Mouse (Mus musculus): ENCODE measurements around the gene Clip4. TPM values are rescaled to one million over a fixed set of nuclear protein-coding genes. Genes with fewer than 3 reads are reported as not detected.
A peak's percentile ranks its signal among the peaks of the same experiment; 100 is the strongest.

The Clip4 gene
- total and polyA plus RNA-seq, 3 experiments, result 0.23 TPM; not detected in 2

DNA sequence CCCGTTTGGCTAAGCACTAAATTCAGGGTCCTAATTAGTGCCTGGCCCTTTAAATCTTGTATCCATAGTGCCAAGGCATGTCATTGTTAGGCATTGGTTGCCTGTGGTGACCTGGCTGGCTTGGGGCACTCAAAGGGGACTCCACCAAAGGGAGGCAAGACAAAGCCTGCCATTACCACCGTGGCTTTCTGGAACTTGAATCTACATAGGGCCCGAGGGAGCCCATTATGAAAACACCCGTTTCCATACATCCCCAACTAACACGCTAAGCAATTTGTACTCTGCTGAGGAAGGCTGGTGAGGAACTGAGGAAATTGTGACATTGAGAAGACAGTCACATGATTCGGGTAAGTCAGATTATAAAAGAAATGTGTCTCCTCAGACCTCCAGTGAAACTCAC, 1.3 kb downstream of the Clip4 start:
- peak; percentile 14 for DNase-seq (ENCODE audit: extremely low read depth)
- no peaks in the 10 kb centered on the region for H3K36me3 ChIP-seq (replicated peaks in 1 of 2; ENCODE audit: control insufficient read depth in 1 of 2, insufficient read depth in 1 of 2, low read length in 1 of 2)
- H3K4me1 ChIP-seq (ENCODE audit: control insufficient read depth in 1 of 2, insufficient read depth in 2 of 2), result peaks cover 2 to 21% of the 10 kb centered on the region in 2 experiments; a peak in 3 of 4 replicates
- H3K4me3 ChIP-seq (replicated peaks in 1 of 3; ENCODE audit: low read depth in 2 of 3, low read length in 2 of 3, poor library complexity in 1 of 3), result no peak overlapping the region
- TF ChIP-seq E2F4 (IDR thresholded peaks at IDR 0.05; ENCODE audit: insufficient replicate concordance, low read depth, low read length) (no peak), MAX (IDR thresholded peaks at IDR 0.05; ENCODE audit: low read length) (no peak), EP300 (IDR thresholded peaks at IDR 0.05; ENCODE audit: low read length) (no peak), USF1 (IDR thresholded peaks at IDR 0.05; ENCODE audit: low read depth, low read length) (no peak)
- H3K79me2 ChIP-seq (replicated peaks; ENCODE audit: control insufficient read depth, extremely low read depth, insufficient read depth, poor library complexity, severe bottlenecking), result no peaks in the 10 kb centered on the region
- peaks cover 3% of the 10 kb centered on the region for H3K9me3 ChIP-seq (replicated peaks; ENCODE audit: low read length)
- no peak overlapping the region for H3K9ac ChIP-seq (ENCODE audit: insufficient read depth, low read depth)
- no peak overlapping the region for H3K4me2 ChIP-seq (ENCODE audit: insufficient read depth, low read depth, poor library complexity, severe bottlenecking)
- in situ Hi-C loops (cut with MboI; ENCODE audit: low pct_ligation_motif_present, low pct_unique_long_range_greater_than_20kb, low sequenced_read_pairs), result no loop called here
- dilution Hi-C loops (cut with MboI; ENCODE audit: extremely low pct_ligation_motif_present, extremely low pct_unique_long_range_greater_than_20kb, low sequenced_read_pairs), result no loop called here
- no peak overlapping the region for H3K27ac ChIP-seq (ENCODE audit: insufficient read depth, low read depth)
- no peaks in the 10 kb centered on the region for H3K27me3 ChIP-seq (replicated peaks)

DNA sequence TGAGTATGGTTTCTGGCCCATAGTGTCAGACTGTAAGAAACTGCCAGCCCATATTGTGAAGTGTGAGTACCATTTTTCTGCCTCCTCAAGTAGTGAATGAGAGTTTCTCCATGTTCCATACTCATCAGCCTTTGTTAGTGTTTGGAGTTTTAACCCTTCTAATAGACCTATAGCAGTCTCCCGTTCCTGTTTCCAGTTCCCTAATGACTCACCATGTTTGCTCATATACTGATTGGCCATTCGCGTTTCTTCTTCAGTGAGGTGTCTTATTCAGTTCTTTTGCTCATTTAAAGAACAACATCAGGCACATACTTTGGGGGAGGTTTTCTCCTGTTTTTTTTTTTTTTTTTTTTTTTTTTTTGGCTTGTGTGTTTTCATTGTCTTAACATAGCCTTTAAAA, 2.4 kb downstream of the Clip4 start:
- Histone ChIP-seq H3K27me3 (replicated peaks) (no peaks in the 10 kb centered on the region), H3K79me2 (replicated peaks; ENCODE audit: control insufficient read depth, extremely low read depth, insufficient read depth, poor library complexity, severe bottlenecking) (no peaks in the 10 kb centered on the region), H3K4me1 (ENCODE audit: control insufficient read depth in 1 of 2, insufficient read depth in 2 of 2) (peaks cover 2 to 21% of the 10 kb centered on the region in 2 experiments; a peak in 3 of 4 replicates), H3K9ac (ENCODE audit: insufficient read depth, low read depth) (no peak overlapping the region), H3K4me2 (ENCODE audit: insufficient read depth, low read depth, poor library complexity, severe bottlenecking) (0 out of 2 replicates have a peak overlapping the region, but pooled peaks have one; percentile 9), H3K27ac (ENCODE audit: insufficient read depth, low read depth) (no peak overlapping the region), H3K4me3 (replicated peaks in 1 of 3; ENCODE audit: low read depth in 2 of 3, low read length in 2 of 3, poor library complexity in 1 of 3) (no peak overlapping the region), H3K36me3 (replicated peaks in 1 of 2; ENCODE audit: control insufficient read depth in 1 of 2, insufficient read depth in 1 of 2, low read length in 1 of 2) (no peaks in the 10 kb centered on the region), H3K9me3 (replicated peaks; ENCODE audit: low read length) (no peaks in the 10 kb centered on the region)
- DNase-seq (ENCODE audit: extremely low read depth), result peak; percentile 65
- dilution Hi-C loops (cut with MboI; ENCODE audit: extremely low pct_ligation_motif_present, extremely low pct_unique_long_range_greater_than_20kb, low sequenced_read_pairs), result no loop called here
- TF ChIP-seq CHD1 (IDR thresholded peaks at IDR 0.05; ENCODE audit: low read depth, low read length) (no peak), MYC (IDR thresholded peaks at IDR 0.05; ENCODE audit: low read depth, low read length) (no peak), IRF4 (IDR thresholded peaks at IDR 0.05; ENCODE audit: low read depth, low read length) (peak; percentile 78), JUND (conservative IDR thresholded peaks at IDR 0.05; ENCODE audit: low read depth, low read length) (peak; percentile 83), JUN (IDR thresholded peaks at IDR 0.05; ENCODE audit: insufficient read depth, low read depth, low read length) (peak; percentile 57), EP300 (IDR thresholded peaks at IDR 0.05; ENCODE audit: low read length) (peak; percentile 85), ZNF384 (IDR thresholded peaks at IDR 0.05; ENCODE audit: low read depth, low read length) (peak; percentile 77), MEF2A (IDR thresholded peaks at IDR 0.05; ENCODE audit: borderline replicate concordance, low read depth, low read length) (no peak), KAT2A (IDR thresholded peaks at IDR 0.05; ENCODE audit: insufficient replicate concordance, low read length) (no peak), HCFC1 (IDR thresholded peaks at IDR 0.05; ENCODE audit: low read depth, low read length) (no peak)
- in situ Hi-C loops (cut with MboI; ENCODE audit: low pct_ligation_motif_present, low pct_unique_long_range_greater_than_20kb, low sequenced_read_pairs), result no loop called here

DNA sequence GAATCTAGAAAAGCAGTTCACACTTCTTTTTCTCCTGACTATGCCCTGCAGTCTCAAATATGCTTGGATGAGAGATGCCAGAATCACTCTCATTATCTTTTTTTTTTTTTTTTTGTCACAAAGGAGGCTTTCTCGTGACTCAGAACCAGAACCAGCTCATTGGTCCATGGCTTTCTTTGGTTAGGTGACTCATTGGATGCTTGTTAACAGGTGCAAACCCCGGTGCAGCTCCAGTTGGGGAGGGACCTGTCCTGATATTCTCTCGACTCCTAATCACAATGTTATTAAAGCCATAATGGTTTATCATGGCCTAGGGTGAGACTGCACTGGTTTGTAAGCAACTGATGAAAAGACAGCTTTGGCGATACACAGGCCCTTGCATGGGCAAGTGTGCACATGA, 5.9 kb downstream of the Clip4 start:
- in situ Hi-C loops (cut with MboI; ENCODE audit: low pct_ligation_motif_present, low pct_unique_long_range_greater_than_20kb, low sequenced_read_pairs) (no loop called here), dilution Hi-C loops (cut with MboI; ENCODE audit: extremely low pct_ligation_motif_present, extremely low pct_unique_long_range_greater_than_20kb, low sequenced_read_pairs) (no loop called here)
- Histone ChIP-seq H3K27me3 (replicated peaks) (no peaks in the 10 kb centered on the region), H3K27ac (ENCODE audit: insufficient read depth, low read depth) (no peak overlapping the region), H3K36me3 (replicated peaks in 1 of 2; ENCODE audit: control insufficient read depth in 1 of 2, insufficient read depth in 1 of 2, low read length in 1 of 2) (no peaks in the 10 kb centered on the region), H3K4me1 (ENCODE audit: control insufficient read depth in 1 of 2, insufficient read depth in 2 of 2) (peaks cover 2 to 20% of the 10 kb centered on the region in 2 experiments; a peak in 3 of 4 replicates), H3K4me3 (replicated peaks in 1 of 3; ENCODE audit: low read depth in 2 of 3, low read length in 2 of 3, poor library complexity in 1 of 3) (no peak overlapping the region), H3K4me2 (ENCODE audit: insufficient read depth, low read depth, poor library complexity, severe bottlenecking) (no peak overlapping the region), H3K79me2 (replicated peaks; ENCODE audit: control insufficient read depth, extremely low read depth, insufficient read depth, poor library complexity, severe bottlenecking) (no peaks in the 10 kb centered on the region), H3K9ac (ENCODE audit: insufficient read depth, low read depth) (no peak overlapping the region), H3K9me3 (replicated peaks; ENCODE audit: low read length) (peaks cover 9% of the 10 kb centered on the region)
- DNase-seq (ENCODE audit: extremely low read depth), result peak; percentile 22
- no peak for TF ChIP-seq MEF2A (IDR thresholded peaks at IDR 0.05; ENCODE audit: borderline replicate concordance, low read depth, low read length)
- peak; percentile 66 for TF ChIP-seq ZNF384 (IDR thresholded peaks at IDR 0.05; ENCODE audit: low read depth, low read length)

Measured in CH12.LX (cell line).